Mouse (Mus musculus) hindbrain, embryonic 14.5 days (tissue): ENCODE results near the gene Gm3448. TPM values are rescaled to one million over a fixed set of nuclear protein-coding genes. Genes with fewer than 3 reads are reported as not detected.
A peak's percentile ranks its signal among the peaks of the same experiment; 100 is the strongest.
"Not testable (repeated sequence)": the region's sequence is repeated elsewhere in the genome, so short reads cannot be mapped to it uniquely, and the experiment has no call there.

Experiments used
- ATAC-seq: fragments of 200-750 bp; cut with Nextera tagmentation; 2 replicates; pipeline ENCODE4 v1.8.0; 2017; ENCODE audit warnings: moderate number of reproducible peaks, mild to moderate bottlenecking, moderate TSS enrichment, moderate library complexity; ENCODE audit not compliant: low FRiP score
- DNase-seq: peaks from one replicate; pipeline ENCODE4 v3.0.0-alpha.2; 2015; ENCODE audit warnings: low spot score
- H3K27ac ChIP-seq: fragments of 300-500 bp; sonication (generic); 2 replicates; pipeline ENCODE4 v1.5.1; 2014; ENCODE audit warnings: mild to moderate bottlenecking, moderate library complexity
- H3K27me3 ChIP-seq: fragments of 300-500 bp; sonication (generic); 2 replicates; pipeline ENCODE4 v1.6.1; 2014; ENCODE audit warnings: mild to moderate bottlenecking, low read length, mixed read lengths; ENCODE audit not compliant: control insufficient read depth, insufficient read depth
- H3K36me3 ChIP-seq: fragments of 300-500 bp; sonication (generic); replicated peaks from 2 replicates; pipeline ENCODE4 v1.6.1; 2014; ENCODE audit not compliant: control insufficient read depth, insufficient read depth
- H3K4me1 ChIP-seq: fragments of 300-500 bp; sonication (generic); replicated peaks from 2 replicates; pipeline ENCODE4 v1.6.1; 2014; ENCODE audit warnings: antibody characterized with exemption, low read length, mixed read lengths; ENCODE audit not compliant: control insufficient read depth, insufficient read depth
- H3K4me2 ChIP-seq: fragments of 300-500 bp; sonication (generic); replicated peaks from 2 replicates; pipeline ENCODE4 v1.6.1; 2014; ENCODE audit warnings: mild to moderate bottlenecking, moderate library complexity
- H3K4me3 ChIP-seq: fragments of 300-500 bp; sonication (generic); replicated peaks from 2 replicates; pipeline ENCODE4 v1.5.1; 2014; ENCODE audit warnings: mild to moderate bottlenecking, low read length
- H3K9ac ChIP-seq: fragments of 300-500 bp; sonication (generic); 2 replicates; pipeline ENCODE4 v1.6.1; 2014
- H3K9me3 ChIP-seq: fragments of 300-500 bp; sonication (generic); 2 replicates; pipeline ENCODE4 v1.6.1; 2016; ENCODE audit warnings: low read length; ENCODE audit not compliant: control insufficient read depth
- WGBS: fragments of 180-500 bp; shearing (Covaris S2); extraction: QIAGEN DNeasy Blood & Tissue Kit; methylation state at CpG from one replicate; pipeline ENCODE4 v1.1.7; 2014; 5-methylcytosine and 5-hydroxymethylcytosine counted together
- polyA plus RNA-seq: library from polyadenylated mRNA; unstranded; fragments of >200 nt; fragmentation: Nextera tagmentation; extraction: Ambion mirVana; gene quantifications from 2 replicates; pipeline ENCODE4 v1.2.1, GENCODE M21; 2014

Gm3448 gene
- polyA plus RNA-seq, 1 experiment from 2014 or later: 3.7 TPM

DNA sequence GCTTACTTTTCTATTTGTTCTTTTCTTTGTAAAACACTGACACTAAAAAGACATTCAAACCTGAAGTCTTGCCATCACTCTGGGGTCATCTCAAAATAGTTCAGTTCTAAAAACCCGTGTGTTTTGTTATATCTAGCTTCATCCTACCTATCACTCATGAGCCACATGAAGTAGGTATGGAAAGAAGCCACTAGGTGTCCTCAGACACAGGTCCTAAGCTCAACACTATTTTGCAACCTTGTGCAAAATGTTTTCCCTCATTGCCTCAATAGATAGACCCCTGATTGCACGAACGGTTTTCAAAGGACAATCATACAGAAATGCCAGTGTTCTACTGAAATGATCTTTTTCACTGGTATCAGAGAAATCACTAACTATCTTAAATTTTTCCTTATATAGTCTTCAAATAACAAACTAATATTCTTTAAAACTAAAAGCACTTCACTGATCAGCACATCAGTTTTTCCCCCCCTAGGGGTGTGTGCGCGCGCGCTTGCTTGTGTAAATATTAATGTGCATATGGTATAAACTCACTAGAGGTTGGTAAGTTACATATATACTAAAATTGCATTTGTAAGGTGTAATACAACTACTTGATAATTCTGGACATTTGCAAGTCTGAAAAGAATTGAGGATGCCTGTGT, 63.5 kb downstream of the Gm3448 start:
- H3K9ac ChIP-seq, H3K27ac ChIP-seq, H3K36me3 ChIP-seq, H3K4me3 ChIP-seq, ATAC-seq, H3K9me3 ChIP-seq, DNase-seq, H3K27me3 ChIP-seq, H3K4me1 ChIP-seq: not testable (repeated sequence)
- 1% methylated on average over 4 of the region's 7 CpGs for WGBS
- H3K4me2 ChIP-seq: peak overlapping the region; percentile 36

DNA sequence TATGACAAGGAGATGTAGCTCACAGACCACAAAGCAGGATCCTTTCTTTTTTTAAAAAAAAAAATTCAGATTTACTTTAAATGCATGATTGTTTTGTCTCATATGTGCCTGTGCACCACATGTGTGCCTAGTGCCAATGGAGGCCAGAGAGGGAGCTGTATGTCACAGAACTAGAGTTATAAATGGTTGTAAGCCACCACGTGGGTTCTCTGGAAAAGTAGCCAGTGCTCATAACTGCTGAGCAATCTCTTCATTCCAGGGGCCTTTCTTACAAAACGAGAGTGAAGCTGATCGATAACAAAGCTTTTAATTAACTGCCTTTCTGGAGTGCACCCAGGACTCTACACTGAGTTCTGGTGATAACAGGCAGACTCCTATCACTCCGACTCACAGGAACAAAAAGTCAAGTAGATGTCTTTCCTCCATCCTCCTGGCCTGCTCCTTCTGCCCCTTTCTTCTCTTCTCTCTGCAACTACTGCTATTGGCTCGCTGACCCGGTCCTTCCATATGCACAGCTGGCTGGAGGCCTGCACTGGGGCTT, 72.9 kb downstream of the Gm3448 start:
- H3K36me3 ChIP-seq, H3K9me3 ChIP-seq, DNase-seq, H3K4me2 ChIP-seq, ATAC-seq, H3K27me3 ChIP-seq, H3K9ac ChIP-seq, H3K4me3 ChIP-seq, H3K4me1 ChIP-seq, H3K27ac ChIP-seq: not testable (repeated sequence)
- WGBS: no CpG with 5 or more reads among the region's 6 CpGs

DNA sequence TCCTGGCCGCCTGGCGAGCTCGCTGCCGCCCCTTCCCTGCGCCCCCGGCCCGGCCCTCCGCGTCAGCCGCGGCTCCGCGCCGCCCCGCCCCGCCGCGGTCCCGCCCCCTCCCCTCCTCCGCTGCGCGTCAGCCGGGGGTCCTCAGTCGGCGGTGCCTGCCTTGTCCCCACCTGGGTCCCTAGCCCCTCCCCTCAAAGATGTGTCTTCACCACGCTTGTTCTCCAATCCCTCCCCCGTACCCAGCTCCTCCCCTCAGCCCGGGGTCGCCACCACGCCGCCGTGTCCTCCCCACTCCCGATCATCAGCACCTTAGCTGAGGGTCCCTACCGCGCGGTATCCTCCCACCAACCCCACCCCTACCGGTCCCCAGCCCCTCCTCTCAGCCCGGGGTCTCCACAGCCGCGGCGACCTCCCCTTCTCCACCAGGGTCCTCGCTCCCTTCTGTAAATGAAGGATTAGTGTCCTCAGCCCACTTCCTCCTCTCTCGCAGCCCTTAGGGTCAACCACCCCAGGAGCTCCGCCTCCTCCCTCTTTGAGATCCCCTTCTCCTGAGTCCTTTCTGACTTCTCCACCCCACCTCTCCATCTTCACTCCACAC, 79.7 kb downstream of the Gm3448 start:
- not testable (repeated sequence) for DNase-seq, H3K9ac ChIP-seq, H3K27ac ChIP-seq, H3K9me3 ChIP-seq, H3K4me3 ChIP-seq, H3K4me2 ChIP-seq, H3K27me3 ChIP-seq
- Histone ChIP-seq H3K36me3 (peaks cover 15% of the 10 kb centered on the region; the same call in 1 of the 2 replicates), H3K4me1 (peaks cover 12% of the 10 kb centered on the region)
- ATAC-seq: peak; percentile 93
- no CpG with 5 or more reads among the region's 44 CpGs for WGBS

DNA sequence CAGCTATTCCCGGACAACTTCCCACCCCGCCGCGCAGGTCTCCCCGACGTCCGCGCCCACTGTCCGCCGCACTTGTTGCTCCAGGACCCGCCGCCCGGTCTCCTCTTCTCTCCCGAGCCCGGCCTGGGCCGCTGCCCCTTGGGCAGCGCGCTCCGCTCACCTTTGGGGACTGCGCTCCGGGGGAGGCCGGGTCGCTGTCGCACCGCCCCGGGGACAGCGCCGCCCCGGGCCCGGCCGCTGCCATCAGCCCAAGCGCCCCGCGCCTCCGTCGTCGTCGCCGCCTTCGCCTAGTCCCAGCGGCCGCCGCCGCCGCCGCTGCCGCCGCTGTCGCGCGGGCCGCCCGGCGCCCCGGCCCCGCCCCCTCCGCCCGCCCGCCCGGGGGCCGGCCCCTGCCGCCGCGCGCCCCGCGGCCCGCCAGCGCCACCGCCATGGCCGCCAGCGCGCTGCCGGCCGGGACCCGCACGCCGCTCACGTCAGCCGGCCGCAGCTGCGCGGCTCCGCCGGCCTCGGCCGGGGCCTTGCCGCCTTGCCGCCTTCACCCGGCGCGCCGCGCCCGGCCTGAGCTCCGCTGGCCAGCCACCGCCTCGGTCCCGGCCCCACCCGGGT, 80.3 kb downstream of the Gm3448 start, which contains the start of gene Phf10:
Gene Phf10, minus strand, starts transcription at position 323 of the 606 bp plus-strand sequence.
- not testable (repeated sequence) for H3K27ac ChIP-seq, DNase-seq, H3K9me3 ChIP-seq, H3K27me3 ChIP-seq
- peak within 1 kb of the TSS; percentile 69 for H3K4me3 ChIP-seq
- H3K4me1 ChIP-seq: peaks cover 12% of the 10 kb centered on the region
- peak within 1 kb of the TSS; percentile 99 for H3K4me2 ChIP-seq
- ATAC-seq: peak; percentile 84
- H3K9ac ChIP-seq: peak within 1 kb of the TSS; percentile 73
- peaks cover 15% of the 10 kb centered on the region; the same call in 1 of the 2 replicates for H3K36me3 ChIP-seq
- under 1% methylated on average over 48 of the region's 100 CpGs for WGBS

DNA sequence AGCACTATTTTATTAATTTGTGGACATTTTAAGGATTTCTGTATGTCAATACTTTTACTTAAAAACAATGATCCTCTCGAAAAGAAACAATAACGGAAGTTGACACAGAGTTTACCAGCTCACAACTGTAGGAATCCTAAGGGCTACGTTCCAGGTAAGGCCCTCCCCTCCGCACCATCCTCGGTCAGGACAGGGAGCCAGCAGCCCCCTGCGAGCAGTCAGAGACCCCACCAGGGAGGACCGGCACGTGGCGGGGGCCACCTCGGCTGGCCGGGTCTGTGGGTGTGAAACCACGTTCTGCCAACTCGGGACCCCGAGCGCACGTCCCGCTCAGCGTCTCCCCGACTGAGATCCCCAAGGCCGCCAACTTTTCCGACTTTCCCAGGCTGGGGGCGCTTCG, 80.8 kb downstream of the Gm3448 start:
- ATAC-seq (peak; percentile 8; the same call in 1 of the 2 replicates), DNase-seq (no peak)
- peaks cover 12% of the 10 kb centered on the region for H3K4me1 ChIP-seq
- H3K27ac ChIP-seq: no peak overlapping the region
- no peaks in the 10 kb centered on the region for H3K27me3 ChIP-seq
- H3K4me3 ChIP-seq: peak overlapping the region; percentile 69
- peak overlapping the region; percentile 99 for H3K4me2 ChIP-seq
- H3K9ac ChIP-seq: peak overlapping the region; percentile 73
- H3K9me3 ChIP-seq: no peaks in the 10 kb centered on the region
- WGBS: 2% methylated on average over 15 of the region's 23 CpGs
- H3K36me3 ChIP-seq: peaks cover 15% of the 10 kb centered on the region; the same call in 1 of the 2 replicates

DNA sequence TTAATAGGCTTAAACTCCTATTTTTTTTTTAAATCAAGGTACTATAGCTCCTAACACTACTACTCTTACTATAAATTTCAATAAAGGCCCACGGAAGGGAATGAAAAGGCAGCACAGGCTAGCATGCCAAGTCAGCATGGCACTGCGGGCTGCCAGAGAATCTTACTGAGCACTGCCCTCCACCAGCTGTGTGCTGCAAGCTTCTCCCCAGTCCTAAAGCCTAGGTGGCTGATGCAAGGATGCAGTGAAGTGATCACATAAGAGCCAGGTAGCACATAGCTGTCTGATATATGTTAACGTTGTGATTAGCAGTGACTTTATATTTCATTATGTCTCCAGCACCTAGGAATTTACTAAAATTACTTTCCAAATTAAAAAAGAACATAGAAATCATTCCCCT, 81.4 kb downstream of the Gm3448 start:
- peak overlapping the region; percentile 99 for H3K4me2 ChIP-seq
- H3K4me3 ChIP-seq: peak overlapping the region; percentile 22
- peak overlapping the region; percentile 39; the same call in 1 of the 2 replicates for H3K9ac ChIP-seq
- H3K4me1 ChIP-seq: peaks cover 12% of the 10 kb centered on the region
- H3K27ac ChIP-seq: no peak overlapping the region
- WGBS: 30% methylated on average over 3 of the region's 3 CpGs
- DNase-seq (no peak), ATAC-seq (no peak)
- peaks cover 15% of the 10 kb centered on the region; the same call in 1 of the 2 replicates for H3K36me3 ChIP-seq
- no peaks in the 10 kb centered on the region for H3K9me3 ChIP-seq
- no peaks in the 10 kb centered on the region for H3K27me3 ChIP-seq

DNA sequence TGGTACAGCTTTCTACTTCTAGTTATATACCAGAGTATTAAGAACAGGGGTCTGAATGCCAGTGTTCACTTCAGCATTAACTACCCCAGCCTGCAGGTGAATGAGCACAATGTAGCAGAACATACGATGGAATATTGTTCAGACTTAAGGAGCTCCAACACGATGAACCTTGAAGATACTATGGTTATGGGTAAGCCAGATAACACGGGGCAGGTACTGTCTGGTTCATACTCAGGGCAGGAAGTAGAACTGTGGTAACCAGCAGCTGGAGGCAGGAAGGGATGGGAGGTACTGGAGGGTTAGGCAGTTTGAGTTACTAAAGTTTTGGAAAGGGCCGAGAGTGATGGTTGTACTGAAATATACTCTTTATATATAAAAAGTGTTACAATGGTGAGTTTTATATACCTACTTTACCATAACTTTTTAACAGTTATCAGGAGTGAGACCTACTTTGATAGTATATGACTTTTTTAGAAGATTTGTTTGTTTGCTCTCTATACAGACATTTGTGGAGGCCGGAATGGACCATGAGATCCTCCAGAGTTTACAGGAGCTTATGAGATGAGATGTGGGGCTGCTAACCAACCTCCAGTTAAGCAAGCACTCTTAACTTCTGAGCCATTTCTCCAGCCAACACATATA, 82.5 kb downstream of the Gm3448 start:
- Histone ChIP-seq H3K27ac (no peak overlapping the region), H3K4me1 (peaks cover 12% of the 10 kb centered on the region), H3K4me2 (no peak overlapping the region), H3K4me3 (no peak overlapping the region), H3K9me3 (no peaks in the 10 kb centered on the region), H3K36me3 (peaks cover 26% of the 10 kb centered on the region), H3K27me3 (no peaks in the 10 kb centered on the region), H3K9ac (no peak overlapping the region)
- ATAC-seq (no peak), DNase-seq (peak; percentile 18)
- WGBS: 94% methylated on average over 5 of the region's 5 CpGs

DNA sequence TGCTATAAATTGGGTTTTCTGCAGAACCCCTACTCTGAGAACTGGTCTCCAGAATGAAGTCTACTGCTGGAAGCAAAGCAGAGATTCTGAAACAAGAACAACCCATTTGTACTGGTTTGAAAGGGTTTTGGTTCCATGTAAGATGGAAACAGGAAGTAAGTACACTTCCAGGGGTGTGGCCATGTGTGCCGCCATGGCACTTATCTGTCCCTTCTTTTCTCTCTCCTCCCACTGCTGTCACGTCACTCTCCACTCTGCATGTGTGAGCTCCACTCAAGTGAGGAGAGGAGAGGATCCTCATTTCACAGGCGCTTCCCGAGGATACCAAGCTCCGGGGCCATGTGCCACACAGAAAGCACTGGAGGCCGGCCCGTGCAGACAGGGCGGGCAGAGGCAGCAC, 87.9 kb downstream of the Gm3448 start:
- Histone ChIP-seq H3K4me2 (no peak overlapping the region), H3K27ac (no peak overlapping the region), H3K27me3 (no peaks in the 10 kb centered on the region), H3K9me3 (no peaks in the 10 kb centered on the region), H3K4me1 (no peaks in the 10 kb centered on the region), H3K4me3 (no peak overlapping the region), H3K36me3 (peaks cover 70% of the 10 kb centered on the region), H3K9ac (no peak overlapping the region)
- WGBS: 95% methylated on average over 8 of the region's 8 CpGs
- DNase-seq: no peak
- ATAC-seq: no peak
